Mouse (Mus musculus) inflammation-experienced regulatory T-cells, adult 6 months (primary cell): ENCODE measurements around the gene Gsk3b. TPM values are rescaled to one million over a fixed set of nuclear protein-coding genes. Genes with fewer than 3 reads are reported as not detected.
A peak's percentile ranks its signal among the peaks of the same experiment; 100 is the strongest.
"Not testable (repeated sequence)": the region's sequence is repeated elsewhere in the genome, so short reads cannot be mapped to it uniquely, and the experiment has no call there.

ENCODE experiments used
- ATAC-seq: one replicate; pipeline ENCODE4 v1.8.0; 2017
- polyA plus RNA-seq, 3 experiments: library from polyadenylated mRNA; unstranded; fragments of 100-300 nt; shearing (Covaris generic); gene quantifications; one replicate each; pipeline ENCODE4 v1.2.1; 2017

Gene Gsk3b
- polyA plus RNA-seq, 3 experiments from 2014 or later, result 50.3 to 61.0 (median 56.8) TPM

DNA sequence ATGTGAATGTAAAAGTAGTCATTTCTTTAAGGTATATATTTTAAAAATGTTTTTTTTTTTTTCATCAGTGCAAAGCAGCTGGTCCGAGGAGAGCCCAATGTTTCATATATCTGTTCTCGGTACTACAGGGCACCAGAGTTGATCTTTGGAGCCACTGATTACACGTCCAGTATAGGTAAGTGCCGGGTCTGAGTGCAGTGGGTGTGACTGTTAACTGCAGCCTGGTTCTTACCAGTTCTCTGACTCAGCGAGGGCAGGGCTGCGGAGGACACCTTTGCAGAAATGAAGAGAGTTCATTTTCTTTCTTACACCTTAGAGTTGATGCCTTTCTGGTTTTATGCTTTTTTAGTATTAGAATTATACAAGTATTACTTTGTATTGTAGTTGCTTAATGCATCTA is 102.7 kb downstream of the Gsk3b start:
- ATAC-seq, result no peak

- ATAC-seq, result no peak
These were observed 103.8 kb downstream of the Gsk3b start for GRCm38 (mm10) chr16:38192640-38193039.

DNA sequence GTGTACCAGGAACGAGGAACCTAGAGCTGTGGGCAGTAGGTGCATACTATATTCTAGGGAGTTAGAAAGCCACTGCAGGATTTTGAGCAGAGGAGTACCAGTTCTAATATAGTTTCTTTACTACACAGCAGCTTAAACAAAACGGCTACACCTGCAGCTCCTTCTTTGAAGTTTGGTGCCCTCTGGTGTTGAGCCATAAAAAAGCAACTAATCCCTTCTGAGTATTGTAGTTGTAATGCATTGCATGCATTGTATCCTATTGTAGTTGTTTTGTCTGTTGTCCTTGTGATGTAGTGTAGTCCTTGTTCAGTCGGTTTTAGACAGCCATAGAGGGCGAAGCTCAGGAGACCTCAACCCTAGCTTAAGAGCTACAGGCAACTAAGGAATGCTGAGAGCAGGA is 108.5 kb downstream of the Gsk3b start:
- peak; percentile 84 for ATAC-seq

DNA sequence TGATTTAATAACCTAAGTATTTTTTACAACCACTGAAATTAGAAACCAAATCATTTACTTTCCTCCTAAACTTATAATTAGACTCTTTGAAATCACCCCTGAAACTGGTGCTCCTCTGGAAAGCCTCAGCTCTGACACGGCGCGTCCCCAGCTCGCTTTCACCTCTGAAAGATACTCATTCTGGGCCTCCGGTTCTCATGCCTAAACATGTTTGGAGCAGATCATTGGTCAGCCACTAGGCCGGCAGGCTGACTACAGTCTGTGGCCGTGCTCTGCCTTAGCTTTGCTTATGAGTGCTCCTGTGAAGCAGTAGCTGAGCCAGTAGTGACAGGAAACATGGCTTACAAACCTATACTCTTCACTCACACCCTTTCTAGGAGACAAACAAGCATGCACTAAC is 116.5 kb downstream of the Gsk3b start:
- ATAC-seq, result no peak

- ATAC-seq, result not testable (repeated sequence)
These were observed 133.7 kb downstream of the Gsk3b start for GRCm38 (mm10) chr16:38222491-38222890.

DNA sequence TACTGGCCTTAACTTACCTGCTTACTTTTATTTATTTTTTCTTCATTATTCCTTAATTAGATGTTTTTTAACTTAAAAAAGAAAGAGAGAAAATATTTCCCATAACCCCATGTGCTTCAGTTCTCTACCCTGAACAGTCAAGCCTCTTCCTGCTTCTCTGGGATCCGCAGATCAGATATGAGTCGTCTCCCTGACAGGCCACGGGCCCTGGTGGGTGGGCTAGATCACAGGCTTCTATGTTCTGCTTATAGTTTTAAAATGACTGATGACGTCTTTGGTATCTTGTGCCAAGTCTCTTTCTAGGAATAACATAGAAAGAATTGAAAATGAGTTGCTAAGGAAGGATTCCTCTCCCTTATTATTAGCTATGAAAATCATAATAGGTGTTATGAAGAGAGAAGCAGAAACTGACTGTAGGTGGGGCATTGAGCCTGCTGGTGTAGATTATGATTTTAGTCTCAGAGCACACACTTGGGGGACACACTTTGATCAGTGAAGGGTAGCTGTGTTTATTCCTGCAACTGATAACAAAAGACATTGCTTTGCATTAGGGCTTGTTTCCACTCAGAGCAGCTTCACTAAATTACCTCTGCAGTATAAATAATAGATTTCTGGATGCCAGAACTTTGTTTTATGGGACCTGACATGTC is 148.3 kb downstream of the Gsk3b start:
- no peak for ATAC-seq

DNA sequence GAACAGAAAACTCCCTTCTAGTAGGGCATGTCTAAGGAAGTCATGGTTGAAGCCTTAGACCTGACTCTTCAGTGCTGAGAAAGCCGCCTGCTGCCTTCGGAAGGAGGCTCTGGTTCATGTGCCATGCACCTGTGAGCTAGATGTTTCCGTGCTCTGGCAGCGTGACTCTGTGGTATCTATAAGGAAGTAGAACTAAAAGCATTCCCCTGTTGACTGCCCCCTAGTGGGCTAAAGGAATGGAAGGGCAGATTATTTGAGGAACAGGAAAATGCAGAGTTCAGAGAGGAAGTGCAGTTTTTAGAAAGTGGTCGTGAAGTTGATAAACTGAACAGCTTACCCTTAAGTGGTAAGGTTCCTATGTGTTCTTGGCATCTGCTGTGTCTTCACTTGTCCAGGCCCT is 150.9 kb downstream of the Gsk3b start:
- peak; percentile 87 for ATAC-seq

- no peak for ATAC-seq
These were observed 151.4 kb downstream of the Gsk3b start for GRCm38 (mm10) chr16:38240167-38240566.

- ATAC-seq, result no peak
These were observed 155.3 kb downstream of the Gsk3b start for GRCm38 (mm10) chr16:38244111-38244510.

DNA sequence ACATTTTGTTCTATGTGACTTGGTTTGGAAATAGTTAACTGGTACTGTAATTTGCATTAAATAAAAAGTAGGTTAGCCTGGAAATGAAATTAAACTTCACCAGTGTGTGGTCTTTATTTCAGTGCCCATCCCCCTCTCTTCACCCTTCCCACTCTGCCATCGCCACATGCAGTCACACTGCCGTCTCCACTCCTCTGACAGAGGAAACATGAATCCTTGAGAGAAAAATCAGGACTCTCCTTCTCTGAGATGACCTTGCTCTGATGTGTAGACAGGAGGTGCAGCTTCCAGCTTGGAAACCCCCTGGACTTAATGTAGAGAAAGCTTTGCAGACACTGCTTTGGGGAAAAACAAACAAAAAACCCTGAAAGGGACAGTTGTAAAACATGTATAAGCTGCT is 156.6 kb downstream of the Gsk3b start:
- no peak for ATAC-seq

DNA sequence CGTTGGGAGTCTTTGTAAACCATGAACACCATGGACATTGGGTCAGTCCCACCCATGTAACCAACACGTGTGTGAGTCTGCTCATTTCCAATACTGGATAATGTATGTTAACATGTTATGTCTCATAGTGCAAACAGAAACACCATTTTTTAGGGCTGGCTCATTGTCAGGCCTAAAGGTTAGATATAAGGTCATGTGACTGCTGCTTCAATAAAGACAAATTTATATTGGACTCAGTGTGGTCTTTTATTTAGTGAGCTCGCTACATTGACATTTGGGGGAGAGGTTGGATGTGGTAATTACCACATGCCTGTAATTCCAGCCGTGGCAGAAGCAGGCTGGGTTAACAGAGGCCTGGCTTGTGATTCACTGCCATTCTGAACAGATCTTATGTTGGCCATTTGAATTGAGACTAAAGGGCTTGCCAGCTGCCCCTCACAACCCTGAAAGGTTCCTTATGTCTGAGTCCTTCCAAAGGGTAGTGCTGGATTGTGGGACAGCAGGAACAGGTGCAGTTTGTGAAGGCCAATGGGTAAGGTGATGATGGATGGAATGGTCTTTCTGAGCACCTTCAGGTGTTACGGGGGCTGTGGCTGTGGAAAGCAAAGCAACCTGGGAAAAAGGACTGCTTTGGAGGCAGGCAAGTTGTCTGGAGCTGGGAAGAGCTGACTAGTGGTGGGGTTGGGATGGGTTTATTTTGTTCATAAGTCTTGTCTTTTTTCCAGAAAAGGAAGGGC is 157.2 kb downstream of the Gsk3b start:
- no peak for ATAC-seq

DNA sequence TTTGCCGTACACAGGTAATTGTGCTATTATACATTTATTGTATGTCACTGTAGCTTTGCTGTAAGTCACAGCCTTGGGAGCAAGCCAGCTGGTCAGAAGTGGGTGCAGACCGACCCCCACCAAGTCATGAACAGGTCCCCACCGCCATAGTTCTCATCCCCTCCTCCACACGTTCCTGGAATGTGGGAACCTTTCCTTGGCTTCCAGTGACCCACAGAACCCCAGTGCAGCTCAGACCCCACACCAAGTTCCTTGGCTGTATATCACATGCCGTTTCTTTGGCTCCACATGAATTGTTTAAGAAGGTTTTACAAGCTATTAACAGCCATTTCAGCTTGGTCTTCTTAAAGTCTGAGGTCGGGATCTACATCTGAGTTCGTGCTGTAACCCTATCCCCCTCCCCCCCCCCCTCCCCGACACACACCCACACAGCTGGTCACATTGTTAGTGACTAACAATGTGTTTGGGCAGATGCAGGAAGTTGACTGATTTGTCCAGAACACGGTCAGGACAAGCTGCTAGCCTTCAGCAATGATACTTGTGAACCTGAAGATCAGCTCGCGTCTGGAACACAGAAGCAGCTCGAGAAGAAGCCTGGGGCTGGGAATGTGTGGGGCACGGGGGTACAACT is 159.6 kb downstream of the Gsk3b start:
- ATAC-seq, result no peak

- no peak for ATAC-seq
These were observed 161.7 kb downstream of the Gsk3b start for GRCm38 (mm10) chr16:38250467-38250866.

GRCm38 (mm10) chr16:38254001-38254400 is 165.2 kb downstream of the Gsk3b start:
- no peak for ATAC-seq

DNA sequence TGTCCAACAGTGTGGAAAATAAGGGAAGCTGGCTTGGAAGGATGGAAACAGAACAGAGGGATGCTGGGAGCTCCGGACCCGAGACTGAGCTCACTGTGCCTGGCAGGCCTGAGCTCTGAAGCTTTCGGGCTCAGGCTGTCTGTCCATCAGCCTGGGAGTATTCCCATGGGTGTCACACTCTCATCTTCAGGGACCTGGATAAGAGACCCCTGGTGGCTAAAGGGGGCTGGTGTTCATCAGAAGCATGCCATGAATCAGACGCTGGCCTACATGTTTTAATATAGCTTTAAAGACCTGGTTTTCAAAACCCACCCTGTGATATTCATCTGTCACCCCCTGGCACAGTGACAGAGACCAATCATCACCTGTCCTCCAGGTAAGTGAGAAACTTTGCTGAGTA is 166.3 kb downstream of the Gsk3b start:
- ATAC-seq, result no peak

DNA sequence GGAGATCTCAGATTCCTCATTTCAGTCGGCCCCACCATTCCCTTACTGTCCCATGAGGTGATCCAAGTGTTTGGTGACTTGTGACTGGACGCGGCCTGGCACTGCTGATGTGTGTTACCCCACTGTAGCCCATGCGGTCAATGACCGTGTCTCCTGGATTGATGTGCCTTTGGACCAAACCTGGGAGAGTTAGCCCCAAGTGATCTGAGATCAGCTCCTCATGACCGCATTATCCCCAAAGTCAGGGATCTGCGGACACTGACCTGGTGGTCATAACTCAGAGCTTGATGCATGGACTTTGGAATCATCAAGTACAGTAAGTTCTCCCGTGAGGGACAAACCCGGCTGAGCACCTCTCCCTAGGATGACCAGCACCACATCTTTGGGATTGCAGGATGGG is 167.1 kb downstream of the Gsk3b start:
- no peak for ATAC-seq

DNA sequence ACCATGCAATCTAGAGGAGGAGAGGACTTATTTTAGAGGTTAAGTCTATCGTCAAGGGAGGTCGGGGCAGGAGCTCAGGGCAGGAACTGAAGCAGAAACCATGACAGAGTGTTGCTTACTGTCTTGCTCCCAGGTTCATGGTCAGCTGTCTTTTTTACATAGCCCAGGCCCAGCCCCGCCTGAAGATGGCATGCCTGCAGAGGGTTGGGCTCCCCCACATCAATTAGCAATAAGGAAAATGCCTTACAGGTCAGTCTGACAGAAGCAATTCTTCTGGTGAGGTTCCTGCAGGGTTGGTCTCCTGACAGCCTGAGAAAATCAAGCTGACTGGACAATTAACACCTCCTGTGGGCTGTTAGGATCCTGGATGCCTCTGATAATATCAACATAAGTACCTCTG is 182.8 kb downstream of the Gsk3b start:
- no peak for ATAC-seq

DNA sequence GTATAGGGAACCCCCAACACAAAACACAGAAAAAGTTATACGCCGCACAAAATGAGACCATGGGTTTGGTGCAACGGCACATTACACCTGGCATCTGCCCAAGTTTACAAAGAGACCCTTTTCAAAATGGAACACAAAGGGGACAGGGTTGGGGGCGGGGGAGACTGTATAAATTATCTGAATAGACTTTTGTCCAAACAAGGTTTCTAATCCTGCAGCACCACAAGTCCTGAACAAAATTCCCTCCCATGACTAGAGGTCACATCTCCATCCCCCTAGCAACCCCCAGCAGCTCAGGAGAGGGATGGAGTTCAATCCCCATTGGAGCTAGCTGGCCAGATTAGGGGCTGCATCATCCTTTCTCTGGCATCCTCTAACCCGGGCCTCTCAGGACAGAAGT is 183.7 kb downstream of the Gsk3b start:
- ATAC-seq, result no peak

- no peak for ATAC-seq
These were observed 185.9 kb downstream of the Gsk3b start for GRCm38 (mm10) chr16:38274737-38275136.

- no peak for ATAC-seq
These were observed 191.0 kb downstream of the Gsk3b start for GRCm38 (mm10) chr16:38279794-38280193.

- ATAC-seq, result no peak
These were observed 192.2 kb downstream of the Gsk3b start for GRCm38 (mm10) chr16:38280951-38281350.

- no peak for ATAC-seq
These were observed 193.9 kb downstream of the Gsk3b start for GRCm38 (mm10) chr16:38282559-38283160.

GRCm38 (mm10) chr16:38283300-38283699 is 194.5 kb downstream of the Gsk3b start:
- ATAC-seq, result no peak

GRCm38 (mm10) chr16:38285801-38286200 is 197.0 kb downstream of the Gsk3b start:
- no peak for ATAC-seq
